Mouse (Mus musculus) adrenal gland, postnatal 25 days (tissue): Measurements from ENCODE around the gene Vezf1. TPM values are rescaled to one million over a fixed set of nuclear protein-coding genes. Genes with fewer than 3 reads are reported as not detected.

Source experiments
- DNase-seq: peaks from one replicate; pipeline ENCODE4 v3.0.0; 2021; ENCODE audit warnings: mixed read lengths
- total RNA-seq: library from RNA; stranded (reverse); gene quantifications from 2 replicates; pipeline ENCODE4 v1.2.3, GENCODE M21; 2021

The Vezf1 gene
- total RNA-seq, 1 experiment from 2014 or later, result 51.8 TPM

DNA sequence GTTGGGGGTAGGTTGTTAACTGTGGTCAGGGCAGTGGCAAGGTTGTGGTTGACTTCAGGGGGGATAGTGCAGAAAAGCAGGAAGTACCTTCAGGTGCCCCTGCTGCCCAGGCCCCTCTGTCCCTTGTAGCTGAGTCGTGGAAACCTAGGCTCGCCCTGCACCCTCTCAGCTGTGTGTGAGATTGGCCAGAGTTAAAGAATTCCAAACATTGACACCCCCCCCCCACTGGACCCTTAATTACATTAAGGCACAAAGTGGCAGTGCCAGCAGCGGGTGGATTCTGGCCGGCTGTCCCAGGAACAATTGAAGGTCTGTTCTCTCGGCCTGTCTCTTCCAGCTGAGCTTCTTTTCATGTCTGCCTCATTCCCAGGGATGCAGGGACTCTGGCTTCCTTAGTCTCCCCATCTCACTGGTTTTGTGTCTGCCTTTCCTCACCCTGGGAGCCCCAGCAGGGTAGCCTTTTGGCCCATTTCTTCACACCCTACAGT lies 58.3 kb downstream of the Vezf1 start:
- no peak for DNase-seq

DNA sequence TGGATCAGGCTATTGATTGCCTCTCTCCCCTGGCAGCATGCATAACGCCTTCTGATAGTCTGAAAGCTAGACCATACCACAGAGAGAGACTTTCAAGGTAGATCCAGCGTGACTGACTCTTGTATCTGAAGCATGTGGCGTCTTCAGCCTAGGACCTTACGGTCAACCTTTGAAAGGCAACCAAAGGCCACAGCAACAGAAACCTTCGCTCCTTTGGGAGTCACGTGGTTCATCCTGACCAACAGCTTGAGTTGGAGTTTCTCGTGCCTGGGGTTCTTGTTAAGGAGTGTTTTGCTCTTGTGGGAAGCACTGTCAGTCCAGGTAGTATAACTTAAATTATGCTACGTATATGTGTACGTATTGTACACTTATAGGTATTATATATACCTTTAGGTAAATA lies 60.4 kb downstream of the Vezf1 start:
- no peak for DNase-seq

GRCm38 (mm10) chr11:88129281-88129680 lies 61.2 kb downstream of the Vezf1 start:
- DNase-seq, result no peak

DNA sequence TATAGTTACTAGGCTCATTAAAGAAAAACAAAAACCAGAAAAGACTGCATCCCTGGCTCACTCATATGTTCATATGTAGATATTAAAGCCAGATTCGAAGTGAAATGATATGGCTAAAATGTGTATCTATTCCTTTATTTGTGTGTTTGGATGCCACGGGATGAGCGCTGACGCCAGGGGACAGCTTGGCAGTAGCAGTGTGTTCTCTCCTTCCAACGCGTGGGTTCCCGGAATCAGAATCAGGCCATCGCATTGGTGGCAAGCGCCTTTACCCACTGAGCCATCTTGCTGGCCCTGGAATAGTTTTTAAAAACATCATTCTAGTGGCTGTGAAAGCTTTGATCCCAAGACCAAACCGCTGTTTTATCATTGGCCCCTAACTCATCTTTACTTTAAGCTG lies 61.9 kb downstream of the Vezf1 start:
- DNase-seq, result no peak

DNA sequence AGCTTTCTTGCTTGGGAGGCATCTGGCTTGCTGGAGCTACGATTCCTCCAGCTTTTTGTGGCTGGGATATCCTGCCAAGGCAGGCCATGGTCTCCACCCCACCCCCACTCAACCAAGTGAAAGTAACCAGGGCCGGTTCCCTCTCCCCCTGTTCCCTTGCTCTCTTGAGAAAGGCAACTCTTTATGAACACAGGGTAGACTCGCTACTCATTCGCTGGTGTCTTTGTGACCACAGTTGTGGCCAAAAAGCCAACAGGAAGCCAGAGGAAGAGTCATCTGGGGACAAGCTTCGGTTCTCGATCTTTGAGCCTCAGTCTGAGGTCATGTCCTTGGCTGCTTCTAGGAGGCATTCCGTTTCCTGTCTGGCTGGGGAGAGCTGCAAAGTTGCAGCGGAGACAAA lies 63.8 kb downstream of the Vezf1 start:
- peak; percentile 50 for DNase-seq

Other genes with a start within 250 kb of the Vezf1 start
- not detected in 2 replicates for gene Lpo, start 240.0 kb upstream of the Vezf1 start, total RNA-seq
- gene Mks1, start 215.1 kb upstream of the Vezf1 start, total RNA-seq, result 12.1 and 15.6 TPM in 2 replicates
- gene Epx, start 192.7 kb upstream of the Vezf1 start, total RNA-seq, result not detected in 2 replicates
- gene Olfr462, start 176.0 kb upstream of the Vezf1 start, total RNA-seq, result not detected in 2 replicates
- not detected in 2 replicates for gene Olfr463, start 170.9 kb upstream of the Vezf1 start, total RNA-seq
- not detected in 2 replicates for gene Olfr464, start 147.3 kb upstream of the Vezf1 start, total RNA-seq
- 213 TPM in 2 replicates for gene Dynll2, start 80.7 kb upstream of the Vezf1 start, total RNA-seq
- gene Srsf1, start 20.9 kb upstream of the Vezf1 start, total RNA-seq, result 226 and 298 TPM in 2 replicates
- gene Cuedc1, start 29.8 kb downstream of the Vezf1 start, total RNA-seq, result 50.7 and 68.6 TPM in 2 replicates
- gene Mrps23, start 136.1 kb downstream of the Vezf1 start, total RNA-seq, result 133 and 199 TPM in 2 replicates
- not detected in 2 replicates for gene Ccdc182, start 225.8 kb downstream of the Vezf1 start, total RNA-seq